Mouse (Mus musculus) myocyte (in vitro differentiated cells): ENCODE measurements around the gene Fam118b.

Experiments
- CEBPB ChIP-seq: IDR thresholded peaks from 2 replicates; pipeline ENCODE4 v1.6.1; 2011; ENCODE audit warnings: mild to moderate bottlenecking, moderate library complexity; ENCODE audit not compliant: poor library complexity, insufficient read depth, severe bottlenecking
- E2F4 ChIP-seq: IDR thresholded peaks from one replicate; pipeline ENCODE4 v1.6.1; 2011; ENCODE audit warnings: mild to moderate bottlenecking, control low read depth, moderate library complexity; ENCODE audit not compliant: insufficient read depth
- MAX ChIP-seq: IDR thresholded peaks from one replicate; pipeline ENCODE4 v1.6.1; 2011; ENCODE audit warnings: low read depth, mild to moderate bottlenecking, control low read depth
- MYOD1 ChIP-seq, 3 experiments: IDR thresholded peaks; one replicate each; pipeline ENCODE4 v1.6.1; 2011; ENCODE audit warnings: control low read depth in 2 of 3, low read depth in 2 of 3, mild to moderate bottlenecking in 2 of 3, moderate library complexity in 1 of 3; ENCODE audit not compliant: insufficient read length in 2 of 3, control insufficient read depth in 1 of 3
- POLR2A ChIP-seq: IDR thresholded peaks from one replicate; pipeline ENCODE4 v1.6.1; 2011; ENCODE audit warnings: low read depth, mild to moderate bottlenecking, control low read depth, moderate library complexity; ENCODE audit not compliant: insufficient read length
- SRF ChIP-seq: IDR thresholded peaks from one replicate; pipeline ENCODE4 v1.6.1; 2011; ENCODE audit warnings: low read depth; ENCODE audit not compliant: control insufficient read depth, insufficient read length
- USF1 ChIP-seq: IDR thresholded peaks from one replicate; pipeline ENCODE4 v1.6.1; 2011; ENCODE audit warnings: low read depth, mild to moderate bottlenecking, control low read depth, moderate library complexity

GRCm38 (mm10) chr9:35293465-35293864, 25.9 kb upstream of the Fam118b start:
- no peak for TF ChIP-seq MYOD1 (IDR thresholded peaks at IDR 0.05; ENCODE audit: control insufficient read depth in 1 of 3, insufficient read length in 2 of 3, low read depth in 2 of 3)
- no peak for TF ChIP-seq POLR2A
- no peak for TF ChIP-seq MAX
- no peak for TF ChIP-seq USF1
- TF ChIP-seq E2F4 = no peak
- TF ChIP-seq CEBPB = no peak
- TF ChIP-seq SRF = no peak
